Mouse (Mus musculus) midbrain, embryonic 13.5 days (tissue): ENCODE results near the gene Mesd. TPM values are rescaled to one million over a fixed set of nuclear protein-coding genes. Genes with fewer than 3 reads are reported as not detected.

Experiments
- ATAC-seq: fragments of 200-750 bp; cut with Nextera tagmentation; 2 replicates; pipeline ENCODE4 v1.8.0; 2017; ENCODE audit warnings: mild to moderate bottlenecking, moderate TSS enrichment, moderate library complexity
- H3K27ac ChIP-seq: fragments of 300-500 bp; sonication (generic); 2 replicates; pipeline ENCODE4 v1.5.1; 2015; ENCODE audit warnings: inconsistent platforms, mild to moderate bottlenecking, moderate library complexity
- H3K27me3 ChIP-seq: fragments of 300-500 bp; sonication (generic); 2 replicates; pipeline ENCODE4 v1.6.1; 2015; ENCODE audit warnings: mild to moderate bottlenecking, inconsistent platforms
- H3K36me3 ChIP-seq: fragments of 300-500 bp; sonication (generic); 2 replicates; pipeline ENCODE4 v1.6.1; 2015; ENCODE audit warnings: mild to moderate bottlenecking, inconsistent platforms
- H3K4me1 ChIP-seq: fragments of 300-500 bp; sonication (generic); replicated peaks from 2 replicates; pipeline ENCODE4 v1.6.1; 2015; ENCODE audit warnings: inconsistent platforms
- H3K4me2 ChIP-seq: fragments of 300-500 bp; sonication (generic); replicated peaks from 2 replicates; pipeline ENCODE4 v1.6.1; 2015; ENCODE audit warnings: moderate library complexity, mild to moderate bottlenecking, inconsistent platforms
- H3K4me3 ChIP-seq: fragments of 300-500 bp; sonication (generic); replicated peaks from 2 replicates; pipeline ENCODE4 v1.5.1; 2015; ENCODE audit warnings: mild to moderate bottlenecking, inconsistent platforms
- H3K9ac ChIP-seq: fragments of 300-500 bp; sonication (generic); replicated peaks from 2 replicates; pipeline ENCODE4 v1.6.1; 2015; ENCODE audit warnings: mild to moderate bottlenecking, inconsistent platforms
- H3K9me3 ChIP-seq: fragments of 300-500 bp; sonication (generic); 2 replicates; pipeline ENCODE4 v1.6.1; 2016; ENCODE audit warnings: mild to moderate bottlenecking, inconsistent platforms
- WGBS: fragments of 180-500 bp; shearing (Covaris S2); methylation state at CpG from one replicate; pipeline ENCODE4 v1.1.7; 2015; 5-methylcytosine and 5-hydroxymethylcytosine counted together
- polyA plus RNA-seq: library from polyadenylated mRNA; unstranded; fragments of >200 nt; fragmentation: Nextera tagmentation; extraction: Ambion mirVana; gene quantifications from 2 replicates; pipeline ENCODE4 v1.2.1, GENCODE M21; 2015

Mesd gene
- polyA plus RNA-seq, 1 experiment from 2014 or later = 68.6 TPM

- no peaks in the 10 kb centered on the region for H3K4me1 ChIP-seq
- no peak overlapping the region for H3K27ac ChIP-seq
- H3K36me3 ChIP-seq = peaks cover 58% of the 10 kb centered on the region
- H3K9ac ChIP-seq = no peak overlapping the region
- H3K4me2 ChIP-seq = no peak overlapping the region
- no peak overlapping the region for H3K4me3 ChIP-seq
- no peaks in the 10 kb centered on the region for H3K9me3 ChIP-seq
- no peak for ATAC-seq
- WGBS = 83% methylated on average over 3 of the region's 3 CpGs
- H3K27me3 ChIP-seq = no peaks in the 10 kb centered on the region
Measured at GRCm38 (mm10) chr7:83900519-83900918, 16.3 kb downstream of the Mesd start.

GRCm38 (mm10) chr7:83901425-83901824 is 17.2 kb downstream of the Mesd start:
- H3K4me1 ChIP-seq = no peaks in the 10 kb centered on the region
- WGBS = 88% methylated on average over 4 of the region's 4 CpGs

GRCm38 (mm10) chr7:83902296-83903145 is 18.3 kb downstream of the Mesd start:
- no peak for ATAC-seq
- Histone ChIP-seq H3K27ac (no peak overlapping the region), H3K36me3 (peaks cover 45% of the 10 kb centered on the region), H3K27me3 (no peaks in the 10 kb centered on the region), H3K4me2 (no peak overlapping the region), H3K9ac (no peak overlapping the region), H3K4me1 (no peaks in the 10 kb centered on the region), H3K4me3 (no peak overlapping the region), H3K9me3 (no peaks in the 10 kb centered on the region)
- WGBS = 80% methylated on average over 5 of the region's 5 CpGs

More at GRCm38 (mm10) chr7:83901425-83901824, 17.2 kb downstream of the Mesd start:
- Histone ChIP-seq H3K4me2 (no peak overlapping the region), H3K9ac (no peak overlapping the region), H3K27ac (no peak overlapping the region), H3K36me3 (peaks cover 53% of the 10 kb centered on the region), H3K9me3 (no peaks in the 10 kb centered on the region), H3K4me3 (no peak overlapping the region), H3K27me3 (no peaks in the 10 kb centered on the region)
- no peak for ATAC-seq

GRCm38 (mm10) chr7:83904831-83905230 is 20.6 kb downstream of the Mesd start:
- no peaks in the 10 kb centered on the region for H3K27me3 ChIP-seq
- WGBS = 94% methylated on average over 3 of the region's 3 CpGs
- no peak for ATAC-seq
- no peak overlapping the region for H3K4me3 ChIP-seq
- H3K4me1 ChIP-seq = no peaks in the 10 kb centered on the region
- H3K4me2 ChIP-seq = no peak overlapping the region
- H3K9ac ChIP-seq = no peak overlapping the region
- H3K27ac ChIP-seq = no peak overlapping the region
- peaks cover 21% of the 10 kb centered on the region for H3K36me3 ChIP-seq
- no peaks in the 10 kb centered on the region for H3K9me3 ChIP-seq

GRCm38 (mm10) chr7:83911909-83912308 is 27.6 kb downstream of the Mesd start:
- H3K36me3 ChIP-seq = no peaks in the 10 kb centered on the region
- ATAC-seq = no peak
- WGBS = 77% methylated on average over 3 of the region's 3 CpGs
- H3K9ac ChIP-seq = no peak overlapping the region
- no peaks in the 10 kb centered on the region for H3K4me1 ChIP-seq
- H3K9me3 ChIP-seq = no peaks in the 10 kb centered on the region
- no peak overlapping the region for H3K4me3 ChIP-seq
- no peaks in the 10 kb centered on the region for H3K27me3 ChIP-seq
- H3K27ac ChIP-seq = no peak overlapping the region
- no peak overlapping the region for H3K4me2 ChIP-seq

GRCm38 (mm10) chr7:83913405-83913932 is 29.2 kb downstream of the Mesd start:
- H3K27ac ChIP-seq = no peak overlapping the region
- H3K9ac ChIP-seq = no peak overlapping the region
- ATAC-seq = no peak
- H3K4me1 ChIP-seq = no peaks in the 10 kb centered on the region
- H3K27me3 ChIP-seq = no peaks in the 10 kb centered on the region
- H3K4me3 ChIP-seq = no peak overlapping the region
- 90% methylated on average over 6 of the region's 6 CpGs for WGBS
- no peak overlapping the region for H3K4me2 ChIP-seq
- H3K9me3 ChIP-seq = no peaks in the 10 kb centered on the region
- H3K36me3 ChIP-seq = no peaks in the 10 kb centered on the region

GRCm38 (mm10) chr7:83913995-83914394 is 29.7 kb downstream of the Mesd start:
- Histone ChIP-seq H3K9me3 (no peaks in the 10 kb centered on the region), H3K27me3 (no peaks in the 10 kb centered on the region), H3K4me2 (no peak overlapping the region), H3K36me3 (no peaks in the 10 kb centered on the region), H3K27ac (no peak overlapping the region), H3K4me3 (no peak overlapping the region), H3K9ac (no peak overlapping the region), H3K4me1 (no peaks in the 10 kb centered on the region)
- no peak for ATAC-seq
- WGBS = 79% methylated on average over 9 of the region's 9 CpGs

- no peak overlapping the region for H3K9ac ChIP-seq
- H3K4me1 ChIP-seq = no peaks in the 10 kb centered on the region
- H3K36me3 ChIP-seq = no peaks in the 10 kb centered on the region
- no peaks in the 10 kb centered on the region for H3K9me3 ChIP-seq
- 0% methylated on average over 3 of the region's 3 CpGs for WGBS
- H3K27ac ChIP-seq = no peak overlapping the region
- ATAC-seq = 0 out of 2 replicates have a peak, but pooled peaks have one; percentile 53
- no peaks in the 10 kb centered on the region for H3K27me3 ChIP-seq
- no peak overlapping the region for H3K4me3 ChIP-seq
- no peak overlapping the region for H3K4me2 ChIP-seq
Measured at GRCm38 (mm10) chr7:83914566-83914965, 30.3 kb downstream of the Mesd start.

- no peaks in the 10 kb centered on the region for H3K27me3 ChIP-seq
- no peak overlapping the region for H3K4me2 ChIP-seq
- no peak overlapping the region for H3K9ac ChIP-seq
- no peaks in the 10 kb centered on the region for H3K36me3 ChIP-seq
- no peak overlapping the region for H3K4me3 ChIP-seq
- no peaks in the 10 kb centered on the region for H3K9me3 ChIP-seq
- no peak overlapping the region for H3K27ac ChIP-seq
- 85% methylated on average over 4 of the region's 4 CpGs for WGBS
- no peak for ATAC-seq
- H3K4me1 ChIP-seq = no peaks in the 10 kb centered on the region
Measured at GRCm38 (mm10) chr7:83920241-83920640, 36.0 kb downstream of the Mesd start.

GRCm38 (mm10) chr7:83921637-83922036 is 37.4 kb downstream of the Mesd start:
- Histone ChIP-seq H3K4me2 (no peak overlapping the region), H3K36me3 (no peaks in the 10 kb centered on the region), H3K4me1 (no peaks in the 10 kb centered on the region), H3K27me3 (no peaks in the 10 kb centered on the region), H3K27ac (no peak overlapping the region), H3K9ac (no peak overlapping the region), H3K9me3 (no peaks in the 10 kb centered on the region), H3K4me3 (no peak overlapping the region)
- 76% methylated on average over 3 of the region's 3 CpGs for WGBS
- ATAC-seq = no peak

GRCm38 (mm10) chr7:83939017-83939721 is 54.9 kb downstream of the Mesd start:
- no peak for ATAC-seq
- Histone ChIP-seq H3K9me3 (no peaks in the 10 kb centered on the region), H3K36me3 (no peaks in the 10 kb centered on the region), H3K4me1 (no peaks in the 10 kb centered on the region), H3K27ac (no peak overlapping the region), H3K4me2 (no peak overlapping the region), H3K4me3 (no peak overlapping the region), H3K27me3 (no peaks in the 10 kb centered on the region), H3K9ac (no peak overlapping the region)
- WGBS = 69% methylated on average over 3 of the region's 3 CpGs

GRCm38 (mm10) chr7:83940136-83940535 is 55.9 kb downstream of the Mesd start:
- no peak overlapping the region for H3K4me3 ChIP-seq
- H3K36me3 ChIP-seq = no peaks in the 10 kb centered on the region
- no peak overlapping the region for H3K27ac ChIP-seq
- H3K4me1 ChIP-seq = no peaks in the 10 kb centered on the region
- no peaks in the 10 kb centered on the region for H3K27me3 ChIP-seq
- no peaks in the 10 kb centered on the region for H3K9me3 ChIP-seq
- ATAC-seq = no peak
- WGBS = 82% methylated on average over 2 of the region's 2 CpGs
- no peak overlapping the region for H3K9ac ChIP-seq
- no peak overlapping the region for H3K4me2 ChIP-seq
